ENCODE assay signal across 10 mouse cellular contexts in genomic region chr8:72261019-72261418, GRCm38 (mm10). TPM values are rescaled to one million over a fixed set of nuclear protein-coding genes. Genes with fewer than 3 reads are reported as not detected.
DNase-seq lines count a peak whose midpoint lies in the region; ATAC-seq and TF ChIP-seq lines count a peak whose summit lies in the region.
"Had no signal": no experiment of that assay in that cellular context is flagged by ENCODE, and none has a peak within 500 bp of the region (broad histone marks: within the 10 kb centered on the region; RNA-seq: fewer than 3 reads in every experiment).

No protein-coding gene starts in this region.

- peak; percentile 30 to 31 for DNase-seq in cerebellum, adult 18-20 months
- no peak for DNase-seq in cerebellum, adult 11 months
- peak; percentile 76 for DNase-seq in MN1 (ENCODE audit: low spot score)
- peak; percentile 72 for DNase-seq in kidney, adult 2 months
- DNase-seq in lung, postnatal 10 days: peak; percentile 85
- DNase-seq in retina, embryonic 14.5 days (ENCODE audit: low spot score): peak; percentile 86

- no peak for TF ChIP-seq POLR2A in cortical plate, adult 2 months (IDR thresholded peaks at IDR 0.05; ENCODE audit: extremely low read depth, insufficient read depth, low read length)
- TF ChIP-seq POLR2A in kidney, adult 2 months (IDR thresholded peaks at IDR 0.05; ENCODE audit: low read depth, low read length): no peak

- TF ChIP-seq CTCF in cortical plate, adult 2 months (IDR thresholded peaks at IDR 0.05; ENCODE audit: extremely low read depth, insufficient read depth, low read length): peak; percentile 71
- TF ChIP-seq CTCF in kidney, adult 2 months (conservative IDR thresholded peaks at IDR 0.05; ENCODE audit: insufficient read depth, insufficient read length, low read depth, low read length): peak; percentile 64

- H3K36me3 ChIP-seq in heart, embryonic 11.5 days (ENCODE audit: control insufficient read depth, insufficient read depth, low read length): no peaks in the 10 kb centered on the region
- H3K36me3 ChIP-seq in kidney, adult 2 months (ENCODE audit: control insufficient read depth, insufficient read depth, low read length): no peaks in the 10 kb centered on the region
- H3K36me3 ChIP-seq: lung, embryonic 15.5 days had no signal

- H3K27me3 ChIP-seq in heart, embryonic 11.5 days (ENCODE audit: control insufficient read depth, insufficient read depth, low read length): no peaks in the 10 kb centered on the region
- H3K27me3 ChIP-seq in kidney, adult 2 months (replicated peaks; ENCODE audit: control insufficient read depth, insufficient read depth, low read length): no peaks in the 10 kb centered on the region
- H3K27me3 ChIP-seq: lung, embryonic 15.5 days had no signal

- H3K27ac ChIP-seq in cortical plate, adult 2 months (ENCODE audit: insufficient read depth, low read length): no peak overlapping the region
- 0 out of 2 replicates have a peak overlapping the region, but pooled peaks have one; percentile 12 for H3K27ac ChIP-seq in heart, embryonic 11.5 days (ENCODE audit: low read depth, low read length)
- H3K27ac ChIP-seq in kidney, adult 2 months (ENCODE audit: insufficient read depth, low read depth, low read length): no peak overlapping the region
- H3K27ac ChIP-seq: lung, embryonic 15.5 days had no signal

- H3K9me3 ChIP-seq in heart, embryonic 11.5 days (replicated peaks; ENCODE audit: control insufficient read depth, low read length): no peaks in the 10 kb centered on the region
- H3K9me3 ChIP-seq: lung, embryonic 15.5 days had no signal

- no peak overlapping the region for H3K4me3 ChIP-seq in cortical plate, adult 2 months (ENCODE audit: insufficient read depth, low read length)
- H3K4me3 ChIP-seq in heart, embryonic 11.5 days (ENCODE audit: low read depth, low read length): no peak overlapping the region
- H3K4me3 ChIP-seq in kidney, adult 2 months (ENCODE audit: insufficient read depth, low read depth, low read length): no peak overlapping the region
- H3K4me3 ChIP-seq: lung, embryonic 15.5 days had no signal

- no peak overlapping the region for H3K4me2 ChIP-seq in heart, embryonic 11.5 days
- H3K4me2 ChIP-seq: lung, embryonic 15.5 days had no signal

- no peaks in the 10 kb centered on the region for H3K4me1 ChIP-seq in cortical plate, adult 2 months (ENCODE audit: control insufficient read depth, insufficient read depth, low read length)
- peaks cover 3% of the 10 kb centered on the region; the same call in 1 of the 2 replicates for H3K4me1 ChIP-seq in heart, embryonic 11.5 days (ENCODE audit: control insufficient read depth, insufficient read depth, low read length)
- 0 out of 2 replicates have a peak, but pooled peaks cover 3% of the 10 kb centered on the region for H3K4me1 ChIP-seq in kidney, adult 2 months (ENCODE audit: control insufficient read depth, insufficient read depth, low read length)
- H3K4me1 ChIP-seq: lung, embryonic 15.5 days had no signal

- 24% methylated on average over 2 of the region's 2 CpGs for WGBS in heart, embryonic 11.5 days (ENCODE audit: insufficient replicate concordance)
- 30% methylated on average over 2 of the region's 2 CpGs for WGBS in kidney, adult 2 months

- no peak overlapping the region for H3K9ac ChIP-seq in heart, embryonic 11.5 days (ENCODE audit: low read depth, low read length)
- H3K9ac ChIP-seq: lung, embryonic 15.5 days had no signal

- peak; percentile 29; the same call in 1 of the 2 replicates for ATAC-seq in heart, embryonic 11.5 days (replicated peaks; ENCODE audit: insufficient number of reproducible peaks, low FRiP score, low TSS enrichment)

RNA-seq across cellular contexts. Expression of gene Ap1m1, which starts 21.2 kb away (rescaled TPM):
- polyA plus RNA-seq in cortical plate, adult 2 months (2012; rRNA removed): 101 and 104 TPM in 2 replicates
- 110 and 112 TPM in 2 replicates for polyA plus RNA-seq in heart, embryonic 11.5 days (2014; fragmentation: Nextera tagmentation; extraction: Ambion mirVana)
- 72.6 and 75.0 TPM in 2 replicates for polyA plus RNA-seq in kidney, adult 2 months (2012; rRNA removed)

RNA-seq across cellular contexts. Expression of gene Fam32a, which starts 41.5 kb away (rescaled TPM):
- 69.6 and 79.2 TPM in 2 replicates for polyA plus RNA-seq in cortical plate, adult 2 months (2012; rRNA removed)
- polyA plus RNA-seq in heart, embryonic 11.5 days (2014; fragmentation: Nextera tagmentation; extraction: Ambion mirVana): 44.7 and 45.1 TPM in 2 replicates
- 54.7 and 59.6 TPM in 2 replicates for polyA plus RNA-seq in kidney, adult 2 months (2012; rRNA removed)

RNA-seq across cellular contexts. Expression of gene Gm10282, which starts 44.0 kb away (rescaled TPM):
- polyA plus RNA-seq in cortical plate, adult 2 months (2012; rRNA removed): 5.3 and 5.4 TPM in 2 replicates
- polyA plus RNA-seq in heart, embryonic 11.5 days (2014; fragmentation: Nextera tagmentation; extraction: Ambion mirVana): 22.5 and 25.2 TPM in 2 replicates
- polyA plus RNA-seq in kidney, adult 2 months (2012; rRNA removed): 1.8 and 2.8 TPM in 2 replicates

RNA-seq across cellular contexts. Expression of gene Gm11034, which starts 47.6 kb away (rescaled TPM):
- not detected in 2 replicates for polyA plus RNA-seq in cortical plate, adult 2 months (2012; rRNA removed)
- polyA plus RNA-seq in heart, embryonic 11.5 days (2014; fragmentation: Nextera tagmentation; extraction: Ambion mirVana): not detected in 2 replicates
- not detected in 2 replicates for polyA plus RNA-seq in kidney, adult 2 months (2012; rRNA removed)
- polyA plus RNA-seq: C2C12; lung, embryonic 15.5 days had no signal

RNA-seq across cellular contexts. Expression of gene Cib3, which starts 48.4 kb away (rescaled TPM):
- not detected in 2 replicates for polyA plus RNA-seq in cortical plate, adult 2 months (2012; rRNA removed)
- not detected in 2 replicates for polyA plus RNA-seq in heart, embryonic 11.5 days (2014; fragmentation: Nextera tagmentation; extraction: Ambion mirVana)
- polyA plus RNA-seq in kidney, adult 2 months (2012; rRNA removed): 0.04 TPM in 1 of 2 replicates, not detected in the other
- polyA plus RNA-seq: C2C12 had no signal
